Mouse (Mus musculus) retina, adult 2 months (tissue): ENCODE data around the gene Ppm1m.
"Not testable (repeated sequence)": the region's sequence is repeated elsewhere in the genome, so short reads cannot be mapped to it uniquely, and the experiment has no call there.

Source experiments
- DNase-seq: peaks from one replicate; pipeline ENCODE4 v3.0.0-alpha.2; 2012; ENCODE audit warnings: low read depth, low spot score

Ppm1m gene

DNA sequence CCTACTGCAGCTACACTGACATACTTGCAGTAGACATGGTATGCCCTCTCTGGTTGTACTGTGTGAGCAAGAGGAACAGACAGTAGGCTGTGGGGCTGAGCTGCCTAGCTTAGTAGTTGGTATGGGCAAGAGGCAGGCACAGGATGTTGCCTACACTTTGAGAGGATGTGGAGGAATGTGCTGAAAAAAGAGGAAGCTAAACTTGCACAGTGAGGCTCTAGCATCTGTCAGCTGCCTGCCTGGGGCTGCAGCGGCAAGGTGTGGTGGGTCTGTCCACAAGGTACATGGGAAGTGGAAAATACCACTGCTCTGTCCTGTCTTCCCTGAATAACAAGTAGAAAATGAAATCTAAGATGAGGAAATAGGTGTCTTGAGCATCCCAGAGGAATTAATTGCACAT lies 6.5 kb downstream of the Ppm1m start:
- no peak for DNase-seq

DNA sequence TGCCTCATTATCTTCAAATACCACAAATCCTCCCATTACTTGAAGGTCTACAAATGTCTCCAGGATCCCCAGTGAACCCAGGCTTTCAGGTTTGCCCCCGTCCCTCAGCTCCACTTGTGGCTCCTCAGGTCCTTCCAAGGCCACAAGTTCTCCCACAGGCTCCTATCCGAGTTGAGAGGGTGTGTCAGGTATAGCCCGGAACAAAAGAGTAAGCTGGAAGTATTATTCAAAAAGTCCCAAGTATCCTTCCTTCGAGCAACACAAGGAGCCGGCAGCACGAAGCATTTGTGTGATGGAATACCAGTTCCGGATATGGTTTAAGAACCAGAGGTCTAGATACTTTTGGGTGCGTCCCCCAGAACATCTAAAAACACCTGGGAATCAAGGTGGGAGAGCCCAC lies 7.5 kb downstream of the Ppm1m start:
- no peak for DNase-seq

DNA sequence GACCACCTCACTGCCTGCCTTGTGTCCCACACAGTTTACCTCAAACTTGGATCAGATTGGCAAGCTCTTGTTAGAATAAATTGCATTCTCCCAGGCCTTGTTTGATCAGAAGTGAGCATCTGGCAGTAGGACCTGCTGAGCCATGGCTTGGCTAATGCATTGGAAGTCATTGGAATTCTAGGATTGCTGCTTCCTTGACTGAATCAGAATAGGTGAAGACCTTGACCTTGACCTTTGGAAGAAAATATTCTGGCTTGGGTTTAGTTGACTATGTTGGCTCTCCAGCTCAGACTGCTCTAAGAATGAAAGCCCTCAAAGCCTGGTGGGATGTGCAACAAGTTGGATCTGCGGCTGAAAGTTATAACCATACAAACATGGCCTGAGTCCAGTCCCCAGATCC lies 8.2 kb downstream of the Ppm1m start:
- DNase-seq, result no peak

DNA sequence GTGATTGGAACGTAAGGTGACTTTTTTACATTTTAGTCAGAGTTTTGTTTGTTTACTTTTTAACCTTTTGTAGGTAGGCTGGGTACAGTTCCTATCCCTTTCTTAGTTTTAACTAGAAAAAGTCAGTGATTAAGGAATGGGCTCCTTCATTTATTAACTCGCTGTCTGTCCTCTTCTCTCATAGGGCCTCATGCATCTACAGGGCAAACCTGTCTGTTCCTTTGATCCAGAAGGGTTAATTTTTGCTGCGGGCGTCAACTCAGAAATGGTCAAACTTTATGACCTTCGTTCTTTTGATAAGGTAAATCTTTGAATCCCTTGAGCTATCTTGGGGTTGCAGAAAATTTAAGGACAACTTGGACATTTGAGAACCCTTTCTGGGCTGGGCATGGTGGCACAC lies 15.6 kb downstream of the Ppm1m start:
- DNase-seq, result no peak

DNA sequence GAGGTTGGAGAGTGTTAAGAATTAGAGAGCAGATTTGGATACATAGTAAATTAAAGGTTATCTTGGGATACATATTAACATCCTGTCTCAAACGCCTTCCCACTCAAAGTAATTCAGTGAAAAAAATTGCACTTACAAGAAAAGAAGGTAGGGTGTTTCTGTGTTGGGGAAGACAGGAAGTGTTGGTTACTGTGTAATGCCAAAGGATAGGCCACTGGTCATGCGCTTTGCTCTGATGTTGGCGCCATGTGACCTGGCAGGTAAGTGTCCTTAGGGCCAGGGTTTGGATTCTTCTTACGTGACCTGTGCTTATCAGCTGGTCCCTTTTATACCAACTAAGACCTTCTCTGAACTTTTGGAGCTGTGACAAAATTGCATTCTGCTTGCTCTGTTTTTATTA lies 17.4 kb downstream of the Ppm1m start:
- no peak for DNase-seq

DNA sequence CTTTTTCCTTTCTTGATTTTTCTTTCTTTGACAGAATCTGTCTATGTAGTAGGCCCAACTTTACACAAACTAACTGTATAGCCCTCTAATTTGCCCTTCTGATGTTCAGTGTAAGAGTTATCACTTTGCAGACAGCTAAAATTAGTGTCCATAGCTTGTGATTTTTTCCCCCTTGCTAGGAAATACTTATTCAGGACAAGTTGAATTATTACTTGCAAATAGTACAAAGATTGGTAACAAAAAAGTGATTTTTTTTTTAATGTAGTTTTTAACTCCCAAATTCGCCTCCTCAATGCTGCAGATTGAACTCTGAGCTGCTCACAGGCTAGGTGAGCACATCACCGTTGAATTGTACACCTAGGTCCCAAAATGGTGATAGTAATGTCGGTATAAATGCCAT lies 19.6 kb downstream of the Ppm1m start:
- no peak for DNase-seq

DNA sequence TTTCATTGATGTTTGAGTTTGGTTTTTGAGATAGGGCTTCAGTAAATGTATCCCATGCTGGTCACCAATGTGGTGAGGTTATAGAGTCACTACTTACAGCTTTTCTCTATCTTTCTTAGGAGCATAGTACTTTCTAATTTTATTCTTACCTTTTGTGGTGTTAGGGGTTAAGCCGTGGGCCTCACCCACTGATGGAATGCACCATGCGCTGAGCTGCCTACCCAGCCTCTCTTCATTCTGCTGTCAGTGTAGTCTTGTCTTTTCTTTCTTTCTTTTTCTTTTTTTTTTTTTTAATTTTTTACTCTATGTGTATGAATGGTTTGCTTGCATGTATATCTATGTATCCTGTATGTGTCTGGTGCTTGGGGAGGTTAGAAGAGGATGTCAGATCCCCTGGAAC lies 20.1 kb downstream of the Ppm1m start:
- no peak for DNase-seq

DNA sequence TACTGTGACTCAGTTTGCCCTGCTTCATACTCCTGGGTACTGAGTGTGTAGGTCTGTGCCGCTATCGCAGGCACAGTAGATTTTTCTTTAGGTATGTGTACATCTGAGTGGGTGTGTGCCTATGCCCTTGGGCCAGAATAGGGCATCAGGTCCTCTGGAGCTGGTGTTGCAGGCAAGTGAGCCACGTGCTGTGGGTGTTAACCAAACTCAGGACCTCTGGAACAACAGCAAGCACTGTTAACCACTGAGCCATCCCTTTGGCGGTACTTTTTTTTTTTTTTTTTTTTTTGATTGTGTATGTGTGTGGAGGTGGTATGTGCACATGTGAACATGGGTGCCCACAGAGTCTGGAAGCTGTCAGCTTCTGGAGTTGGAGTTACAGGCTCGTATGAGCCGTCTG lies 21.7 kb downstream of the Ppm1m start:
- DNase-seq, result no peak

DNA sequence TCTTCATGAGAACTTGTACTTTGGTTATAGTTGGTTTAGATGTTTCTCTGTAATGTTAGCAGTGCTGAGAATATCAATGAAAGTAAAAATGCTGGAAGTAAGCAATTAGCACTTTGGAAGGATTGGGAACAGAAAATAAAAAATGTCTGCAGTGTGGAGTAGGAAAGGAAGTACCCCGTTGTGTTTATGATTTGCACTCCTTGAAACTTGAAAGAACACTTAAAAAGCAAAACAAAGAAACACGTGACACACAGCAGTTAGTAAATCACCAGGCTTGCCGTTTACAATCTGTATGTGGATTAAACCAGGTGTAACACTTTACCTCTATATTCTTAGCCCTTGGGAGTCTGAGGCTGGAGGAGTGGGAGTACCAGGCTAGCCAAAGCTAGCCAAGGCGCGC lies 22.8 kb downstream of the Ppm1m start:
- DNase-seq, result no peak

DNA sequence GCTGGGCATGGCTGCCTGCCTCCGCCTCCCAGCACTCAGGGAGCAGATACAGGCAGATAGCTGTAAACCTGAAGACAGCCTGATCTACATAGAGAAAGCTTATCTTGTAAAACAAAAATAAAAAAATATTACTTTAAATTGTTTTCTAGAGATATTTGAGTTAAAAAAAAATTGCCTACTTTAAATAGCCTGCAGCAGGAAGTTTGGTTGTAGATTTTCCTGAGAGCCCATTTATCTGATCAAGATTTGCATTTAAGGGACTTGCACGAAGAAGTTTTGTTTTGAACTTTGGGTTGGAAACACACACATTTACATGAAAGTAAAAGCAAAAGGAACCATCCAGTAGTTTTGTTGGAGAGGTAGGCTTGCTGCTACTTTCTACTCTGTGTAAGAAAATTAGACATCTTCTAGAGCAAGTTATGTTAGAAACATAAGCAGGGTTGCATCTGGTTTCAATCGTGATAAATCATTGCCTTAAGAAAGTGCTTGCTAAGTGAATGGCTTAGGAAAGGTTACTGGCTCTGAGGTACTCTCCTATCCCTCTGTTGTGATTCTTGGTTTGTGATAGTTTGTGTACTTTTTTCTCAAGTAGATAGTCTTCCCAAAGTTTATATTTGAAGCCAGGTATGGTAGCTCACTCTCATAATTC lies 23.9 kb downstream of the Ppm1m start:
- no peak for DNase-seq

DNA sequence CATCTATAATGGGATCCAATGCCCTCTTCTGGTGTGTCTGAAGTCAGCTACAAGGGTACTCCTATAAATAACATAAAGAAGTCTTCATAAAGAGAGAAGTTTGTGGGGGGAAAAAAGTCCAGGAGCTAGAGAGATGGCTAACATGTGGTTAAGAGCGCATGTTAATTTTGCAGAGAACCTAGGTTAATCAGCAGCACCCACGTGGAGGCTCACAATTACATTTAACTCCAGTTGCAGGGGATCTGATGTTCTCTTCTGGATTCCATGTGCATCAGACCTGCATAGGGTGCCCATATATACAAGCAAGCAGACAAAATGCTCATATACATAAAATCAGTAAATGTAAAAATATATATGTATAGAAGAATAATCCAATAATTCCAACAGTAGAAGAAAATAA lies 26.2 kb downstream of the Ppm1m start:
- DNase-seq, result no peak

DNA sequence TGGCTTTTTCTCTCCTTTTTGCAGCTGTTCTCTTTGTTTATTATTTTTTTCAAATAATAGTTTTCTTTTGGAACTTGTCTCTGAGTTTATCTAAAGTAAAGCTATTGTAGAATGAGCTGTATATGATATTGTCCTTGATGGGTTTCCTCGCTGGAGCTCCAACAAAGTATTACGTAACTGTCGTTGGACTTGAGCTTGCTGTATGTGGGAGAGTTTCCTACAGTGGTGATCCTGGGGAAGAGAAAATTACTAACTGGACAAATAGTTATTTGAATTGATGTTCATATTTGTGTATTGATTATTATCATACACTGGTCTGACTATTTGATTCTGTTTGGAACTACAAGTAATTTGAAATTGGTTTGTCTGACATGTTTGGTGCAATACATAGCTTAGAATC lies 27.0 kb downstream of the Ppm1m start:
- DNase-seq, result no peak

DNA sequence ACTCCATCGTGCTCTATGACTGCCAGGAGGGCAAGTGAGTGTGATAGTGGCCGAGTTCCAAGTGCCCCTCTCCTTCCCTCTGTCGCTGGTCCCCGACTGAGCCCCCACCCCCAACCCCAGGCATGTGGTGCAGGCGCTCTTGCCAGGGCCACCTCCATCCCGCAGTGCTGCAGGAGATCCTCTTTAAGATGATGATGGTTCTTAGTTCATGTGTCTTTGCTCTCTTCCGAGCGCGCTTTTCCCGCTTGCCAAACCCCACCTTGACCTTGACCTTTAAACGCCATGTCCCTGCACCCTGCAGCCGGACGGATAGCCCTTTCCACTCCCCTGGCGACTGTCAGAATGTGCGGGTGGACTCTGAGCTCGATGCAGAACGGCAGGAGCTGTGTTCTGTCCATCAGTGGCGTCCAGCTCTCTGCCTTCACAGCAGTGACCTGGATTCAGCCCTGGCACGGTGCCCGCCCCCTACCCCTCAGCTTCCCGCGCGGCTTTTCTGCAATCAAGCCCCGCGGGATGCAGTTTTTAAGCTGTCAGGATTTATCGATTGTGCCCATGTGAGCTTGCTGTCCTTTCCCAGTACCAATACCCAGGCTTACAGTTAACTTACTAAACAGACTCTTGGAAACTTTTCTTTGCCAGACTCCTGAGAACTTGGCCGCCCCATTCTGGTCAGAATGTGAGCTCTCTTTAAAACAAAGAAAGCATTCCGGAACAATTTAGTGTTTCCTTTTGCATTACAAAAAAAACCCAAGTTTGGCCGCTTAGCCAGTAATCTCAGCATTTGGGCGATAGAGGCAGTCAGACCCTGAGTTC lies 28.0 kb downstream of the Ppm1m start:
- DNase-seq, result peak; percentile 30

DNA sequence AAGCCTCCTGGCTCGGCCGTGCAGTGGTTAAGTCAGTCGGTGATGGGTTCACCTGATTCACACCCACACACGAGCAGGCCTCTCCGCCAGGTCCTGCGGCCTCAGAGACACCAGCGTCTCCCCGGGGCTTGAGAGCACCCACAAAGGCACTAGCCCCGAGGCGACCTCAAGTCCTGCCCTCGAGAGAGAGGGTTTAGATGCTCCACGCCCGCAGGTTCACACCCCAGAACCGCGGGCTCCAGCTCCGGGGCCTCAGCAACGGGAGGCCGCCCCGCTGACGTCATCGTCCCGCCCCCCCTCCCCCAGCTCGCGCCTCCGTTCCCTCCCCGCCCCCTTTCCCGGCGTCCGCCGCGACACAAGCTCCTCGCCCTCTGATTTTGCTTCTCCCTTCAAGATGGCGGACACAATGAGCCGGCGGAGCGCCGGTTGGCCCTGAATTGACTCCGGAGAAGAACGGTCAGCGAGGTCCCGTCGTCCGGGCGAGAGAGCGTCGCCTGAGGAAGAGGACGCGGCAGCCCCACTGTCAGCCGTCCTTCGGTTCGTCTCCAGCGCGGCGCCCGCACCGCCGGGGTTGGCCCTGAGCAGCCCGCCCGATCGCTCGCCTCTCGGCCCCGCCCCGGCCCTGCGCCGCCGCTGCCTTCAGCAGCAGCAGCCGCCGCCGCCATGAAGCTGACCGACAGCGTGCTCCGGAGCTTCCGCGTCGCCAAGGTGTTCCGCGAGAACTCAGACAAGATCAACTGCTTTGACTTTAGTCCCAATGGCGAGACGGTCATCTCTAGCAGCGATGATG lies 28.8 kb downstream of the Ppm1m start, which contains the start of gene Wdr82:
Gene Wdr82, plus strand, starts transcription at position 373 of the 790 bp plus-strand sequence.
- peak; percentile 85 for DNase-seq

DNA sequence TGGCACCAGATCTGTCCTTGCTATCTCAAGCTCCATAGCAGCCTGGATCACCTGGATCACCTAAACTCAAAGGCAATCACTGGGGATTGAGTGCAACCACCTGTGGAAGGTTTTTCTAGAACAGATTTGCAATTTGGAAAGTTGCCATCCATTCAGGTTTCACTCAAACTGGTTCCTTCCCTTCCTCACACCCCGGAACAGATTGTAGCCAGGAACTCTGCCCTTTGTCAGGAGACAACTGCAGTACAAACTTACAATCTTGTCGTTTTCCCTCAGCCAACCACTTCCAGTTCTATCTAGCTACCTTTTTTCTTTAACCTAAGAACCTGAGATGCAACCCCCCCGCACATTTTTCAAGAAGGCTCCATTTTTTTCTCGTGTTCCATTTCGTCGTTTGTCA lies 29.6 kb downstream of the Ppm1m start:
- DNase-seq, result no peak

DNA sequence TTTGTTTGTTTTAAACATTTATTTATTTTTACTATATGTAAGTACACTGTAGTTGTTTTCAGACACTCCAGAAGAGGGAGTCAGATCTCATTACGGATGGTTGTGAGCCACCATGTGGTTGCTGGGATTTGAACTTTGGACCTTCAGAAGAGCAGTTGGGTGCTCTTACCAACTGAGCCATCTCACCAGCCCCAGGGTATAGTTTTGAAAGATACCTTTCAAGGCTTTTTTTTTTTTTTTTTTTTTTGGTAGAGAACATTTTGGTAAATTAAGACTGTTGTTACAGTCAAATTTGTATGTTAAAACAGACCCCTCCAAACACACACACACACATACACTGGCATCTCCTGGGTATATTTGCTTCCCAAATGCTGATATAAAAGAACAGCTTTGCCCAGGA lies 30.5 kb downstream of the Ppm1m start:
- not testable (repeated sequence) for DNase-seq

DNA sequence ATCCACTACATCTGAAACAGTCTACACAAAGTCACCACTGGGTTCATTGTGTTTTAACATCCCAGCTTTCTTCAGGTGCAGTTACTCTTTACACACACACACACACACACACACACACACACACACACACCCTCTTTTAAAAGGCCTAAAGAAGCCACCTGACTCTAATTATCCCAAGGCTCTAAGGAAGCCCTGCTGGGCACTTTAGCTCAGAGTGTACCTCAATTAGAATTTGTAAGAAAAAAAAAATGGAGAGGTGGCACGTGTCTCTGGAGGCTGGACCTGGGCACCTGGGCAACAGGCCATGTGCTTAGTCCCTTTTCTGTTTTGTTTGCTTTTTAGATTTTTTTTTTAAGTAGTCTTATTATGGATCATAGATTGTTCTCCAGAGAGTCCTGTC lies 31.8 kb downstream of the Ppm1m start:
- DNase-seq, result no peak

DNA sequence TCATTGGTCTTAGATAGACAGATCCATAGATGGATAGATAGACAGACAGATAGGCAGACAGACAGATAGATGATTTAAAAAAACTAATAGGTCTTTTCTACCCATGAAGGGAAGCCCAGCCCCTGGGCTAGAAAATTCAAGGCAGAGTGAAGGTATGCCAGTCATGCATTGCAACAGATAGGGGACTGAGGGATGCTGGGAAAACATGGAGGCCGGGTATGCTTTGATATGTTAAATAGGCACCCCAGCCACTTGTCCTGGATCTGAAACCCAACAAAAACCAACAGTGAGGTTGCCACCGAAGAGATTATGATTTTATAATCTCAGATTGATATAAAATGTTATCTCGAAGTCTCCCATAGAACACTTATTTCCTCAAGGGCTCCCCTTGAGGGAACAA lies 32.3 kb downstream of the Ppm1m start:
- no peak for DNase-seq

DNA sequence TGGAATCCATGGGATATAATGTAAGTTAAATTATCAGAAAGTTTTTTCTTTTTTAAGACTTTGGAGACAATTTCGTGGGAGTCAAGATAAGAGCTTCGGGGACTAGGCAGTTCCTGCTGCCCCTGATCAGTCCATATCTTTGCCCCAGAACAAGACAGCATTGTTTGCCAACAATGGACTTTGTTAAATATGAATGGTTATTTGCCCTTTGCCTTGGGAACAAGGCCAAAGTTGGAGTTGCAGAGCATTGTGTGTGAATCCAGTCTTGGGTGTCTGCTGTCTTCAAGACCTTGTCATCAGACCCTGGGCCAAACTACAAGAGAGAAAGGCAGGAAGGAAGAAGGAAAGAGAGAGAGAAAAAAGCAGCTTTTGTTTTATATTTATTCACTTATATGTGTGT lies 32.8 kb downstream of the Ppm1m start:
- no peak for DNase-seq

DNA sequence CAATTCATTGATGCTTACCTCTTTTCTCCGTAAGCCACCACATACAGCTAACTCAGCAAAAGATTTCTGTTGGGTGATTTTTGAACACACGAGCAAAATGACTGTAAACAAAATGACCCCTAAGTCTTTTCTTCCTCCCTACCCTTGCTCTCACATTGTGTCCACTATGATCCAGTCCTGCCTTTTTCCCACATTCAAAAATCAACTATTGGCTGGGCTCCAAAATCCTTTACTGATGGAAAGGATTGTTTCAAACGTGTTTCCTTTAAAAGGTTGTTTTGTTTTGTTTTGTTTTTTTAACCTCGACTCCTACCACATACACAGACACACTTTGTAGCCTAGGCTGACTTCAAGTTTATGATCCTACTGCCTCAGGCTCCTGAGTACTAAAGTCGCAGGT lies 39.1 kb downstream of the Ppm1m start:
- no peak for DNase-seq

DNA sequence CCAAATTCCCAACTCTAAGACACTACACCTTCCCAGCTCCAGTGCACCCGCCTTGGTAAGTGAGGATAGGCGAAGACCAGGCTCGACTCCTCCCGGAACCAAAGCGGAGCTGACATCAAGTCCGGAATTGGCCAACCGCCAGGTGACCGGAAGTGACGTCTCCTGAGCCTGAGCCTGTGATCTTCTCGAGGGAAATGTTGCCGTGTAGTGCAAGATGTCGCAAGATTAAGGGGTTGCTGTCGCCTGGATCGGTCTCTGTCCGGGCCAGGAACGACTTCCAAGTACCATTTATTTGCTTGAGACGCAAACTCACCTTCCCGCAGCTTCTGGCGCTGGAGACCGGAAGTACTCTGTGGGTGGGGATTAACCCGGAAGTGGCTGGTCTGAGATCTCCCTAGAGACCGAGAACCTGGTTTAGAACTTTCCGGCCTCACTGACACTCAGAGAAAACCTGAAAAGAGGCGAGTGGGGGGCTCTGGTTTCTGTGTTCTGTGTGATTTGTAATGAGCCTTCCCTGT lies 39.7 kb downstream of the Ppm1m start:
- DNase-seq, result peak; percentile 94

DNA sequence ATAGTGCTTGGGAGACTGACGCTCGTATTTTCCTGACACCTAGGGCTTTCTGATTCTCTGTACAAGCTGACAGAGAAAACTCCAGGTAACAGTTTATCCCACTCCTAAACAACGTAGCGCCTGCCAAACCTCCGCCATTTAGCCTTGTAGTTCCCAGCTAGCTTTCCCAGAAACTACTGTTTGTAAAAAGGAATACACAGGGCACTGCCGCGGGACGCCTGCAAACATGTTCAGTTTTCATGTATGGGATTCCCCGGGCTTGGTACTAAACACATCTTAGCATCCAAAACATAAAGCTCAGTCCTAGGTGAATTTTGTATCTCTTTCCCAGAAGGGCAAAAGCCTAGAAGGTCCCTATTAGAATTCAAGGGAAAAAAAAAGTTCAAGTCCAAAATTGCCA lies 40.3 kb downstream of the Ppm1m start:
- DNase-seq, result no peak
